Mouse (Mus musculus): ENCODE results near the gene Abcg4. TPM values are rescaled to one million over a fixed set of nuclear protein-coding genes. Genes with fewer than 3 reads are reported as not detected.

The Abcg4 gene
- polyA plus RNA-seq, 1 experiment from 2014 or later, result 5.5 TPM

DNA sequence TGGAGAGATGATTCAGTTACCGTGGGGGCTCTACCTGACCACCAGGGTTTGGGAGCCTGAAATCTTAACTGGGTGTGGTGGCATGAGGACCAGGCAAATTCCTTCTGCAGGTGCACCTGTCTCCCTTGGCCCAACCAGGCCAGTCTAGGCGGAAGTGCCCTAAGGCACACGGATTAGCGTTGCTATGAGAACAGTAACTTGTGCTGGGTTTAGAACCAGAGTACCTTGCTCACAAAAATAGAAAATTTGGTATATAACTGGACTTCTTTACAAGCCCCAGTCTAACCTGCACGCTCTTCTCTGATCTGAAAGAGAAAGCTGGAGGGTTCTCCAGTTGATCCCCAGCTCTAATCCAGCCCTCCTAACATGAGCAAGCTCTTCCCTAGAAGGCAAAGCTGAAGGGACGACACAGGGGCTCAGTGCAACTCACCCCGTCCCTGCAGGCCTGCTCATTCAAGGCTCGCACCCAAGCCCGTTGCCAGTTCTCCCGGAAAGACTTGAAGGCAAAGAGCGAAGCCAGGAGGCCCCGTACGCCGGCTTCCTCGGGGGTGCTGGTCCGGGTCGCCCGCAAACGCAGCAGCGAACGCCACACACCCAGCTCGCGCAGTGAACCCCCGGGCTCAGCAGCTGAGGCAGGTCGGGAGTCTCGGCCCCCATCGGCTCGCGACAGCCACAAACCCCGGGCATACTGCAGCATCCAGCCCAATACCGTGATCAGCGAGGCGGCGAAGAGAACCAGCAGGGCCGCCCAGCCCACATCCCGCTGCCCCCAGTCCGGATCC lies 30.9 kb upstream of the Abcg4 start:
- no peaks in the 10 kb centered on the region for H3K27me3 ChIP-seq
- H3K4me2 ChIP-seq (replicated peaks), result peak overlapping the region; percentile 94
- H3K9ac ChIP-seq, result peak overlapping the region; percentile 81
- ATAC-seq (ENCODE audit: insufficient number of reproducible peaks, low FRiP score, low TSS enrichment, low read depth), result no peak
- H3K27ac ChIP-seq (replicated peaks), result 0 out of 2 replicates have a peak overlapping the region, but pooled peaks have one; percentile 66
- H3K36me3 ChIP-seq, result peaks cover 26% of the 10 kb centered on the region
- H3K9me3 ChIP-seq (replicated peaks), result no peaks in the 10 kb centered on the region
- peaks cover 30% of the 10 kb centered on the region for H3K4me1 ChIP-seq
- peak overlapping the region; percentile 93 for H3K4me3 ChIP-seq (replicated peaks)
- WGBS, result 1% methylated on average over 37 of the region's 37 CpGs

DNA sequence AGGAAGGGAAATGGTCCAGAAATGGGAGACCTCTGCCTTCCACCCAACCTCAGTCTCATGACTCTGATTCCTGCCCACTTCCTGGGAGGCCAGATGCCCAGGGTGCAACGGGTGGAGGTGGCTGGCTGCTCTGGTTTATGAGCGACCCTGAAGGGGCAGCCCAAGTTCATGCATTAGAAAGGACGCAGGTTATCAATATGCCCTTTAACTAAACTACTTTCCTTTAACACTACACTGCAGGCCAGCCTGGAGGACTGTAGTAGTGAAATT lies 30.3 kb upstream of the Abcg4 start:
- ATAC-seq (ENCODE audit: insufficient number of reproducible peaks, low FRiP score, low TSS enrichment, low read depth), result no peak
- WGBS, result 26% methylated on average over 3 of the region's 3 CpGs

DNA sequence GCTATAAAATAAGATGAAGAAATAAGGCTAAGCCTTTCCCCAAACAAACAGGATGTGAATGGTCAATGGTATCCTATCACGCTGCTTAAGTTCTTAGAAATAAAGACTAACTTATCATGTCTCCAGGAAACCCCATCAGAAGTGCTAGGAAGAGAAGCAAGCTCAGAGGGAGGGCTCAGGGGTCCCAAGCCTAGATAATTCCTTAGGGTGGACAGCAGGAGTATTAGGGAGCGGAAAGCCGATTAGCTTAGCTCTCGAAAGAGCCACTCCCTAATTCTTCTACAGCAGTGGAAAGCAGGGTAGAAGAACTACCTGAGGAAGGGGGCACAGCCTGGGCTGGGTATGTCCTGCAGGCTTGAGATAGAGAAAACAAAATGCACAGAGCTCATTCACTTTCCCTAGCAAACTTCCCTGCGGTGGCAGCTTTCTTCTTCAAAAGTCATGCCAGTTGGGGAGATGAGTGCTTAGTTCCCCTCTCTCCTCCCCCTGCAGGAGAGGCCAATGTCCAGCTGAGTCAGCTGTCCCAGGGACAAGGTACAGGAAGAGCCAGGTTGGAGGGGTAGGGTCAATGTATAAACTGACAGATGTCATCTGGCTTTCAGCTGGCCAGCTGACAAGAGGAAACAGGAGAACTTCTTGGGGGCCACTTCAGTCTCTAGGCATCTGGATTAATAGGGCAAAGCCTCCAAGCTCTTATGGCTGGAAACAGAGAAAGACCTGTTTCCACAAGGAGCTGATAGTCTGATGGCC lies 29.8 kb upstream of the Abcg4 start:
- H3K27ac ChIP-seq (replicated peaks), result no peak overlapping the region
- peaks cover 36% of the 10 kb centered on the region for H3K36me3 ChIP-seq
- 0 out of 2 replicates have a peak overlapping the region, but pooled peaks have one; percentile 10 for H3K9ac ChIP-seq
- H3K4me3 ChIP-seq (replicated peaks), result peak overlapping the region; percentile 93
- H3K27me3 ChIP-seq, result no peaks in the 10 kb centered on the region
- H3K9me3 ChIP-seq (replicated peaks), result no peaks in the 10 kb centered on the region
- WGBS, result 72% methylated on average over 5 of the region's 5 CpGs
- H3K4me1 ChIP-seq, result peaks cover 30% of the 10 kb centered on the region
- no peak for ATAC-seq (ENCODE audit: insufficient number of reproducible peaks, low FRiP score, low TSS enrichment, low read depth)
- peak overlapping the region; percentile 94 for H3K4me2 ChIP-seq (replicated peaks)

More for the DNA sequence above, 30.3 kb upstream of the Abcg4 start:
- H3K27ac ChIP-seq (replicated peaks), result no peak overlapping the region
- no peak overlapping the region for H3K9ac ChIP-seq
- H3K4me3 ChIP-seq (replicated peaks), result peak overlapping the region; percentile 93
- H3K27me3 ChIP-seq, result no peaks in the 10 kb centered on the region
- H3K36me3 ChIP-seq, result peaks cover 31% of the 10 kb centered on the region
- peak overlapping the region; percentile 94 for H3K4me2 ChIP-seq (replicated peaks)
- no peaks in the 10 kb centered on the region for H3K9me3 ChIP-seq (replicated peaks)
- H3K4me1 ChIP-seq, result peaks cover 30% of the 10 kb centered on the region

DNA sequence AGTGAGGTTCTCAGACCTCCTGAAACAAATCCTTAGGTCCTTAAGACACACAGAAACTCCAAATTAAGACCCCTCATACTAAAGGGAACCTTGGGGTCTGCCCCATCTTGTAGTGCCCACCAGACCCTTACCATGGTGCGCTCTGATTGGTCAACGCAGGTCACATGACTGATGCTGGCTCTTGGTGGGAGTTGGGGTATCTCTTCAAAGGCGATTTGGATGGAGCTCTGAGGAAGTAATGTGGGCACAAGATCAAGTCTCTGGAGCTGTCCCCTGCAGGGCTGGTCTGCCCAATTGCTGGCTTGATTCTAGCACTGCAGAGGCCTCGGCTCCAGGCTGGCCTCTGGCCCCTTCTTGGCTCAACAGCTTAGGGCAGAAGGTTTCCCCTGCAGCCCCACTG lies 29.0 kb upstream of the Abcg4 start:
- ATAC-seq (ENCODE audit: insufficient number of reproducible peaks, low FRiP score, low TSS enrichment, low read depth), result no peak
- WGBS, result 72% methylated on average over 4 of the region's 4 CpGs
- no peak overlapping the region for H3K4me2 ChIP-seq (replicated peaks)

DNA sequence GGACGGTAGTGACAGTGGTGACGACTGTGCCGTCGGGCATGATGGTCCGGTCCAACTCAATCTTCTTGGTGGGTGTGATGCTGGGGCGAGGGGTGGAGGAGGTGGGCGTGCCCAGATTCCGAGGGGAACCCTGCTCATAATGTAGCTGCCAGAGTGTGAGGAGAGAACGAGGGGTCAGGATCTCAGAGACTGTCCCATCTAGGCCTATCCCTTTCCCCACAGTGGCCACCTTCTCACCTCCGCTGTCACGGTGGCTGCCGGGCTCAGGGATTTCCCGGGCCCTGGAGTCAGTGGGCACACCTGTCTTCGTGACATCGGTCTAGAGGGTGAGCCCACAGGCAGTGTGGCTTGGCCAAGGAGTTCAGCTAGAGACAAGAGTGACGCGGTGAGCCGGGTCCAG lies 26.5 kb upstream of the Abcg4 start:
- Histone ChIP-seq H3K9ac (no peak overlapping the region), H3K36me3 (peaks cover 49% of the 10 kb centered on the region), H3K4me3 (replicated peaks) (no peak overlapping the region), H3K27ac (replicated peaks) (no peak overlapping the region), H3K4me2 (replicated peaks) (no peak overlapping the region), H3K27me3 (no peaks in the 10 kb centered on the region), H3K4me1 (peaks cover 27% of the 10 kb centered on the region), H3K9me3 (replicated peaks) (no peaks in the 10 kb centered on the region)
- no peak for ATAC-seq (ENCODE audit: insufficient number of reproducible peaks, low FRiP score, low TSS enrichment, low read depth)
- WGBS, result 93% methylated on average over 18 of the region's 18 CpGs

More for the DNA sequence above, 29.0 kb upstream of the Abcg4 start:
- Histone ChIP-seq H3K36me3 (peaks cover 43% of the 10 kb centered on the region), H3K27ac (replicated peaks) (no peak overlapping the region), H3K4me3 (replicated peaks) (no peak overlapping the region), H3K27me3 (no peaks in the 10 kb centered on the region), H3K9ac (no peak overlapping the region), H3K4me1 (peaks cover 30% of the 10 kb centered on the region), H3K9me3 (replicated peaks) (no peaks in the 10 kb centered on the region)

DNA sequence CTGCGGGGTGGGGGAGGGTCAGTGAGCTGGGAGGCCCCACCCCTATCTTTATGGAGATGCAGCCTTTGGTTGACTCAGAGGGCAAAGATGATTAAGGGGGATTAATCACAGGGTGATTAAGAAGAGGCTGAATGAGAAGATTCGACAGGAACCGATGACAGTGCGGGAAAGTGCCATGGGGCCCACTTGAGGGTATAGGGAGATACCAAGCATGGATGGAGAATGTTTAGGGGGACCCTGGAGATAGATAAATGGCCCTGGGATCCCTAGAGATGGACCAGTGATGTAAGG lies 25.8 kb upstream of the Abcg4 start:
- H3K4me1 ChIP-seq, result peaks cover 24% of the 10 kb centered on the region
- peaks cover 49% of the 10 kb centered on the region for H3K36me3 ChIP-seq
- no peak overlapping the region for H3K4me2 ChIP-seq (replicated peaks)
- WGBS, result 73% methylated on average over 4 of the region's 4 CpGs
- H3K27ac ChIP-seq (replicated peaks), result no peak overlapping the region
- ATAC-seq (ENCODE audit: insufficient number of reproducible peaks, low FRiP score, low TSS enrichment, low read depth), result no peak
- no peaks in the 10 kb centered on the region for H3K9me3 ChIP-seq (replicated peaks)
- H3K9ac ChIP-seq, result no peak overlapping the region
- H3K4me3 ChIP-seq (replicated peaks), result no peak overlapping the region
- H3K27me3 ChIP-seq, result no peaks in the 10 kb centered on the region

DNA sequence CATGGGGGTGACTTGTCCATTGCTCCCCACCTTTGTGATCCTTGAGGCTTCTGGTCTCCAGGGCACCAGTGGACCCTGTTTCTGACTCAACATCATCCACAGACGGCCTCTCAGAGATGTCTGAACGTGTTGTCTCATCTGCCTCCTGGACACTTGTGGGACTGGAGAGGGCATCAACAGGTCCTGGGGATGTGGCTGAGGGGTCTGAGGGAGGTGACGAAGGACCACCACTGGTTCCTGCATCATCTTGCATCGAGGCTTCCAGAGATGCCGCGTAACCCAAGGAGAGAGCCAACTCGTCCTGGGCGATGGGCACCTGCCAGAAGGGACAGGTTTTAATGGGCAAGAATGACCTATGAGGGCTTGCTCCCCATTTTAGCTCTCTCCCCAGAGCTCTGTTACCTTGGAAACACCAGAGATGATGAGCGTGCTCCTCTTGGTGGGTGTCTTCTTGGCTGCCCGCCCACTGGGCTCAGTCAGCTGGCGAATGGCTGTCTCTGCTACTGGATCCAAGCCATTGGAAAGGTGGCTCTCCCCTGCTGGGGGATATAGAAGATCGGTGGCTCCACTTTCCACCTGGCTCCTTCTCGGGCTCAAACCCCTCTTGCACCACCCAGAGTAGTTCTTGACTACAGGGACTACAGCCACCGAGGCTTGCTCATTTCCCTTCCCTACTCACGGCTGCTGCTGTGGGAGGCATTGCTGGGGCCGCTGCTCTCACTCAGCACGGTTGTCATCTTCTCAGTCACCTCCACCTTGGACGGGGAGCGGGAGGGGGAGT lies 25.3 kb upstream of the Abcg4 start:
- no peak overlapping the region for H3K9ac ChIP-seq
- WGBS, result 78% methylated on average over 19 of the region's 19 CpGs
- no peaks in the 10 kb centered on the region for H3K27me3 ChIP-seq
- H3K4me3 ChIP-seq (replicated peaks), result no peak overlapping the region
- H3K36me3 ChIP-seq, result peaks cover 49% of the 10 kb centered on the region
- H3K4me1 ChIP-seq, result peaks cover 18% of the 10 kb centered on the region
- H3K27ac ChIP-seq (replicated peaks), result no peak overlapping the region
- no peak for ATAC-seq (ENCODE audit: insufficient number of reproducible peaks, low FRiP score, low TSS enrichment, low read depth)
- no peak overlapping the region for H3K4me2 ChIP-seq (replicated peaks)
- H3K9me3 ChIP-seq (replicated peaks), result no peaks in the 10 kb centered on the region

DNA sequence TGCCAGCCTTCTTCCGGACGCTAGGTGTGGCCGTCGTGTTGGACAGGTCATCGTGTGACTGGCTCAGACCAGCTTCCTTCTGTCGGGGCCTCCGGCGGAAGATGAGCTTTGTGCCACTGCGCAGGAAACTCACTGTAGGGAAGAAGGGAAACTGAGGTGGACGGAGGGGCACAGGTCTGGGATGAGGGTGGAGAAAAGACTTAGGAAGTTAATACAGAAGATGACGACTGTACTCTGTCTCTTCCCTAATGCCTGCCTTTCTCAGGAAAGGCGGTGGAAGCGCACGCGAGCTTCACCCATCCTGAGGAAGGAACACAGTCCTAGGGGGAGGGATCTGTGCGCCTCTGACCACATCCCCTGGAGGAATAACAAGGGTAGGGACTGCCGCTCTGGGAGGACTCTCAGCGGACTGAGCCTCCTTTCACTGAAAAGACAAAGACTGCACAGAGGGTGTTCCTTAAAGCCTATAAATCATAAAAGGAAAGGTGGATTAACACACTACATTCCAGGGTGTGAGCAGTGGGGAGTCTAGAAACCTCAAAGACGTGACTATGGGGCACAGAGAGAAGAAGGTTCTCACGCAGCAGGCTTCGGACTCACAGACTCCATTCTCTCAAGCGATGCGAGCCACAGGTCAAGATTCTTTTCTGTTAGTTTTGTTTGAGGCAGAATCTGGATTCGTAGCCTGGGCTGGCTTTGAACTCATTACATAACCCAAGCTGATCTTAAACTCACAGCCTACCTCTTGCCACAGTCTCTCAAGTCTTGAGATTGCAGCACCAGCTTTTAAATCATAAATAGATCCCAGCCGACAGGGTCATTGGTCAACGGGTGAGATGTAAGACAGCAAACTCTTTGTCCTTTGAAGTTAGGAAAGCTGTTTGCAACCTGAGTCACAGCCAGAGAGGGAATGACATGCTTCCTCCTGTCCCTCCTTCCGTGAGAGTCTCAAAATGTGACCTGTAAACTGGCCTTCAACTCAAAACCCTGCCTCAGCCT lies 23.0 kb upstream of the Abcg4 start:
- no peak for ATAC-seq (ENCODE audit: insufficient number of reproducible peaks, low FRiP score, low TSS enrichment, low read depth)
- Histone ChIP-seq H3K4me1 (peaks cover 5% of the 10 kb centered on the region; the same call in 1 of the 2 replicates), H3K27me3 (no peaks in the 10 kb centered on the region), H3K4me2 (replicated peaks) (0 out of 2 replicates have a peak overlapping the region, but pooled peaks have one; percentile 2), H3K4me3 (replicated peaks) (no peak overlapping the region), H3K27ac (replicated peaks) (0 out of 2 replicates have a peak overlapping the region, but pooled peaks have one; percentile 17), H3K9me3 (replicated peaks) (no peaks in the 10 kb centered on the region), H3K36me3 (peaks cover 43% of the 10 kb centered on the region), H3K9ac (no peak overlapping the region)
- WGBS, result 19% methylated on average over 27 of the region's 27 CpGs

DNA sequence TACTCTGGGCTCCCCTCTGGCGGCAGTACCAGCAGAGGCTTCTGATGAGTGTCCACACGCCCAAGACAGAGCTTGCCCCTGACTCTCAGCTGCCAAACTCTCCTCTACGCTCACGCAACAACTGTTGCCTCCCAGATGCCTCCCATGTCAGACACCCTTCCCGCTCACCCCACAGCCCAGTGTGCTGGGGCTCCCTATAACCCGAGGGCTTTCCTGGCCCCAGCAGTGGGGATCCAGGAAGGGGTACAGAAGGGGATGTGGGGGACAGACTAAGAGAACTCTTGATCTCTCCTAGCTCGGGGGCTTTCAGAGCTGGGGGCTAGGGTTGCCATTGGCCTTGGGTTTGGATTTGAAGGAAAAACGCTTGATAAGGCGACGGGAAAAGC lies 22.3 kb upstream of the Abcg4 start:
- H3K9me3 ChIP-seq (replicated peaks), result no peaks in the 10 kb centered on the region
- no peaks in the 10 kb centered on the region for H3K27me3 ChIP-seq
- H3K4me2 ChIP-seq (replicated peaks), result 0 out of 2 replicates have a peak overlapping the region, but pooled peaks have one; percentile 2
- peaks cover 5% of the 10 kb centered on the region; the same call in 1 of the 2 replicates for H3K4me1 ChIP-seq
- H3K4me3 ChIP-seq (replicated peaks), result no peak overlapping the region
- no peak for ATAC-seq (ENCODE audit: insufficient number of reproducible peaks, low FRiP score, low TSS enrichment, low read depth)
- no peak overlapping the region for H3K9ac ChIP-seq
- H3K27ac ChIP-seq (replicated peaks), result 0 out of 2 replicates have a peak overlapping the region, but pooled peaks have one; percentile 17
- 33% methylated on average over 10 of the region's 10 CpGs for WGBS
- H3K36me3 ChIP-seq, result peaks cover 37% of the 10 kb centered on the region

DNA sequence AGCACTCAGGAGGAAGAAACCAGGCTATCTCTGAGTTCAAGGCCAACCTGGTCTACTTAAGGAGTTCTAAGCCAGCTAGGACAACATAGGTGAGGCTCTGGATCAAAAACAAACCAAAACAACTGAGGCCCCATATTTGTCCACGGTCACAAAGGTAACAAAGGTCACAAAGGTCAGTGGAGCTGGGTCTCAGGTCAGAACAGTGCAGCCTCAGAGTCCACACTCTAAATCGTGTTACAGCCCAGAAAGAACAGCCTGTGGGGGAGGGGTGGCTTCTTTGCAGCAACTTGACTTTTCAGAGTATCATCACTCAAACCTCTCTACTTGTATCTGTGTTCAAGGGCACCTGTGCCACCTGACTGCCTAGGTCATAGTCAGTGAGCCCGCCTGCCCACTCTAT lies 21.3 kb upstream of the Abcg4 start:
- H3K4me3 ChIP-seq (replicated peaks), result no peak overlapping the region

More for the DNA sequence above, 21.3 kb upstream of the Abcg4 start:
- H3K9ac ChIP-seq, result no peak overlapping the region
- H3K9me3 ChIP-seq (replicated peaks), result no peaks in the 10 kb centered on the region
- 54% methylated on average over 3 of the region's 3 CpGs for WGBS
- H3K27ac ChIP-seq (replicated peaks), result no peak overlapping the region
- H3K4me1 ChIP-seq, result peaks cover 7% of the 10 kb centered on the region
- H3K27me3 ChIP-seq, result no peaks in the 10 kb centered on the region
- ATAC-seq (ENCODE audit: insufficient number of reproducible peaks, low FRiP score, low TSS enrichment, low read depth), result no peak
- no peak overlapping the region for H3K4me2 ChIP-seq (replicated peaks)
- H3K36me3 ChIP-seq, result peaks cover 27% of the 10 kb centered on the region

Measured in embryonic facial prominence, embryonic 15.5 days (tissue).